ENCODE assay signal across 9 mouse cellular contexts in the genomic region with DNA sequence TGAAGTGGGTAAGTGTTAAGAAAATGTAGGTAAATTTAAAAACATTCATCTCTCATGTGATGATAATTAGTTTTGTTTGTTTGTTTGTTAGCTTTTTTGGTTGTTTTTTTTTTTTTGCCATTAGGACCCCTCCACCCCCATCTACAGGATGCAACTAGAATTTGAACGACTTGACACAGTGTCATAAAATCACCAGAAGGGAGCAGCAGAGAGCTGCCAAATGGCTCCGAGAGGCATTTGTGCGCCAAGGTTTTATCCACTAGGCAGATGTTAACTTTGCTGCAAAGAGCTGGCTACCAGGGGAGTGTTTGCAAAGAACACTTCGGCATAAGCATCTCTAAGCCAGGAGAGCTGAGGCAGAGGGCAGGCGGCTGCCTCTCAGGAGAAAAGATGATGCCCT.
DNase-seq lines count a peak whose midpoint lies in the region; ATAC-seq and TF ChIP-seq lines count a peak whose summit lies in the region.
"Had no signal": no experiment of that assay in that cellular context is flagged by ENCODE, and none has a peak within 500 bp of the region (broad histone marks: within the 10 kb centered on the region; RNA-seq: fewer than 3 reads in every experiment).

No protein-coding gene starts in this region.

- DNase-seq in MN1 (ENCODE audit: low spot score), result peak; percentile 8
- peak; percentile 29 to 58 for DNase-seq in cerebellum, postnatal 4 days (ENCODE audit: low spot score in 2 of 2)
- DNase-seq in hindbrain, embryonic 10.5 days (ENCODE audit: low spot score), result peak; percentile 61
- DNase-seq in left cerebral cortex, adult 2 months (ENCODE audit: extremely low spot score in 1 of 2, low spot score in 2 of 2), result peak; percentile 31 to 45
- peak; percentile 47 for DNase-seq in thymus, postnatal 4 days

- intact Hi-C loops in left cerebral cortex, adult 2 months (cut with DNase I), result loop anchor here (1.0 kb wide), 1 partner anchor 156 kb away; no protein-coding TSS in a partner anchor

- no peak overlapping the region for H3K4me2 ChIP-seq in intestine, postnatal 0 days (replicated peaks; ENCODE audit: low read depth)
- H3K4me2 ChIP-seq in intestine, embryonic 15.5 days (replicated peaks), result no peak overlapping the region
- H3K4me2 ChIP-seq in midbrain, embryonic 16.5 days (ENCODE audit: low read length), result peak overlapping the region; percentile 71

- H3K9me3 ChIP-seq in intestine, postnatal 0 days (ENCODE audit: control insufficient read depth), result no peaks in the 10 kb centered on the region
- no peaks in the 10 kb centered on the region for H3K9me3 ChIP-seq in intestine, embryonic 15.5 days
- no peaks in the 10 kb centered on the region for H3K9me3 ChIP-seq in hindbrain, embryonic 10.5 days
- no peaks in the 10 kb centered on the region for H3K9me3 ChIP-seq in midbrain, embryonic 16.5 days (replicated peaks; ENCODE audit: control insufficient read depth, low read length, poor library complexity, severe bottlenecking)
- H3K9me3 ChIP-seq: stomach, embryonic 15.5 days had no signal

- no peak overlapping the region for H3K27ac ChIP-seq in intestine, postnatal 0 days (ENCODE audit: low read depth, low read length)
- no peak overlapping the region for H3K27ac ChIP-seq in intestine, embryonic 15.5 days
- no peak overlapping the region for H3K27ac ChIP-seq in hindbrain, embryonic 10.5 days
- H3K27ac ChIP-seq in left cerebral cortex, adult 2 months, result no peak overlapping the region
- no peak overlapping the region for H3K27ac ChIP-seq in midbrain, embryonic 16.5 days (ENCODE audit: low read length)
- H3K27ac ChIP-seq: stomach, embryonic 15.5 days had no signal

- H3K9ac ChIP-seq in intestine, postnatal 0 days (ENCODE audit: low read depth, low read length), result no peak overlapping the region
- no peak overlapping the region for H3K9ac ChIP-seq in intestine, embryonic 15.5 days
- H3K9ac ChIP-seq in midbrain, embryonic 16.5 days (ENCODE audit: low read depth, low read length), result 0 out of 2 replicates have a peak overlapping the region, but pooled peaks have one; percentile 14
- H3K9ac ChIP-seq: stomach, embryonic 15.5 days had no signal

- WGBS in intestine, postnatal 0 days, result 7% methylated on average over 5 of the region's 5 CpGs
- 5% methylated on average over 5 of the region's 5 CpGs for WGBS in intestine, embryonic 15.5 days
- WGBS in hindbrain, embryonic 10.5 days, result 5% methylated on average over 5 of the region's 5 CpGs
- WGBS in midbrain, embryonic 16.5 days, result 5% methylated on average over 5 of the region's 5 CpGs

- H3K27me3 ChIP-seq in intestine, postnatal 0 days (replicated peaks; ENCODE audit: control insufficient read depth, insufficient read depth, low read length), result no peaks in the 10 kb centered on the region
- H3K27me3 ChIP-seq in intestine, embryonic 15.5 days (replicated peaks), result no peaks in the 10 kb centered on the region
- no peaks in the 10 kb centered on the region for H3K27me3 ChIP-seq in hindbrain, embryonic 10.5 days (ENCODE audit: insufficient read depth, poor library complexity, severe bottlenecking)
- H3K27me3 ChIP-seq in midbrain, embryonic 16.5 days (ENCODE audit: control insufficient read depth, insufficient read depth, low read depth, low read length), result no peaks in the 10 kb centered on the region
- H3K27me3 ChIP-seq: stomach, embryonic 15.5 days had no signal

- no peak for ATAC-seq in intestine, postnatal 0 days
- ATAC-seq in intestine, embryonic 15.5 days, result no peak
- no peak for ATAC-seq in midbrain, embryonic 16.5 days

- H3K4me3 ChIP-seq in intestine, postnatal 0 days (ENCODE audit: low read depth, low read length), result no peak overlapping the region
- no peak overlapping the region for H3K4me3 ChIP-seq in intestine, embryonic 15.5 days (replicated peaks)
- H3K4me3 ChIP-seq in hindbrain, embryonic 10.5 days, result peak overlapping the region; percentile 55; the same call in 1 of the 2 replicates
- no peak overlapping the region for H3K4me3 ChIP-seq in left cerebral cortex, adult 2 months
- no peak overlapping the region for H3K4me3 ChIP-seq in midbrain, embryonic 16.5 days (ENCODE audit: low read depth, low read length)
- H3K4me3 ChIP-seq: stomach, embryonic 15.5 days had no signal

- H3K36me3 ChIP-seq in intestine, postnatal 0 days (ENCODE audit: control insufficient read depth, insufficient read depth), result no peaks in the 10 kb centered on the region
- H3K36me3 ChIP-seq in intestine, embryonic 15.5 days, result no peaks in the 10 kb centered on the region
- no peaks in the 10 kb centered on the region for H3K36me3 ChIP-seq in hindbrain, embryonic 10.5 days
- H3K36me3 ChIP-seq in midbrain, embryonic 16.5 days (ENCODE audit: control insufficient read depth, insufficient read depth, low read length), result no peaks in the 10 kb centered on the region
- H3K36me3 ChIP-seq: stomach, embryonic 15.5 days had no signal

- TF ChIP-seq CTCF in intestine, postnatal 0 days (IDR thresholded peaks at IDR 0.05; ENCODE audit: low read depth), result peak; percentile 83
- peak; percentile 83 for TF ChIP-seq CTCF in left cerebral cortex, adult 2 months (IDR thresholded peaks at IDR 0.05)

- no peaks in the 10 kb centered on the region for H3K4me1 ChIP-seq in intestine, postnatal 0 days (replicated peaks; ENCODE audit: control insufficient read depth, insufficient read depth, low read length)
- no peaks in the 10 kb centered on the region for H3K4me1 ChIP-seq in intestine, embryonic 15.5 days (replicated peaks)
- peaks cover 14% of the 10 kb centered on the region for H3K4me1 ChIP-seq in hindbrain, embryonic 10.5 days (replicated peaks)
- peaks cover 12% of the 10 kb centered on the region for H3K4me1 ChIP-seq in midbrain, embryonic 16.5 days (ENCODE audit: control insufficient read depth, insufficient read depth, low read length)

Comparison
In these comparisons a context has a peak if more than half of its experiments do, and no peak if none do; other contexts are left out.
1. DNase-seq: peak in every context shown above with its lines; median percentile 61 in hindbrain, embryonic 10.5 days; 47 in thymus, postnatal 4 days; 44 in cerebellum, postnatal 4 days; 38 in left cerebral cortex, adult 2 months; 8 in MN1.